Mouse (Mus musculus) G1E (cell line): ENCODE measurements around the gene Kiss1.

Experiments used
- CTCF ChIP-seq: IDR thresholded peaks from 2 replicates; pipeline ENCODE4 v1.5.1; 2012; ENCODE audit warnings: low read depth, low read length, inconsistent platforms, mixed read lengths
- GATA1 ChIP-seq: IDR thresholded peaks from 2 replicates; pipeline ENCODE4 v1.6.1; 2012; ENCODE audit warnings: borderline replicate concordance, low read length, inconsistent platforms, mixed read lengths

DNA sequence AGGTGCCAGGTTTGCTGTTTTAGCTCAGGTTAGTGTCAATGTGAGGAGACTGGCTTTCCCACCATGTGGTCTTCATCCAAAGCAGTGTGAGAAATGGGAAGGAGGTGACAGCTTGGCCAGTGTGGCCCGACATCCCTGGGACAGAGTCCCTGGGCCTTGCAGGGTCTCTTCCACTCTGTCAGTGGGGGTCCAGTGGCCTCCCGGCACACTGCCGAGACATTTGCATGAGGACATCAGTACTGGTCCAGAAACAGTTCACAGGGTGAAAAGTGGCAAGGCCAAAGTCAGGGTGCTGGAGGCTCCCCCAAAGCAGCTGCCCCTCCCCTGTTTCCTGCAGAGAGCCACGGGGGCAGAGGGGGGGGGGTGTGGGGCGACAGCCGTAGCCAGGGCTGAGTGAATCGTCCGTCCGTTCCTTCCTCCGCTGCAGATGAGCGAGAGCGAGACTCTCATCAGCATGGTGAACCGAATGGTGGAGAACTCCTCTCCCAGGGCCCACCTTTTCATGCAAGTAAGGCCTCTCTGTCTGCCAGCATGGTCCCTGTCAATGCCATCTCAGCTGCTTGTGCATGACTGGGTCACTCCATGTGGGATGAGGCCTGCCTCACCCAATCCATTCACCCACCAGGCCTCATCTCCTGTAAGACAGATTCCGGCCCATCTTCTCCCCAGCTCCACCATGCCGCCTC, 42.6 kb upstream of the Kiss1 start:
- TF ChIP-seq GATA1 (no peak), CTCF (no peak)
